Mouse (Mus musculus): ENCODE data around the gene Tex264. TPM values are rescaled to one million over a fixed set of nuclear protein-coding genes. Genes with fewer than 3 reads are reported as not detected.

The Tex264 gene
- polyA plus RNA-seq, 1 experiment from 2014 or later = 88.0 TPM

- H3K9me3 ChIP-seq (ENCODE audit: low read length) = no peaks in the 10 kb centered on the region
- H3K4me3 ChIP-seq (ENCODE audit: low read length) = no peak overlapping the region
- H3K9ac ChIP-seq (replicated peaks; ENCODE audit: low read length) = no peak overlapping the region
- no peak for ATAC-seq (ENCODE audit: low FRiP score, low TSS enrichment)
- H3K4me2 ChIP-seq (replicated peaks; ENCODE audit: low read depth, low read length) = no peak overlapping the region
- H3K27me3 ChIP-seq (ENCODE audit: insufficient read depth, low read length) = no peaks in the 10 kb centered on the region
- H3K27ac ChIP-seq (ENCODE audit: low read length) = no peak overlapping the region
- peaks cover 26% of the 10 kb centered on the region for H3K4me1 ChIP-seq (ENCODE audit: insufficient read depth, low read length)
- WGBS = 84% methylated on average over 8 of the region's 8 CpGs
- peaks cover 11% of the 10 kb centered on the region; the same call in 1 of the 2 replicates for H3K36me3 ChIP-seq (ENCODE audit: insufficient read depth, low read length)
Observed at GRCm38 (mm10) chr9:106688834-106689233, 3.1 kb upstream of the Tex264 start.

- no peaks in the 10 kb centered on the region for H3K27me3 ChIP-seq (ENCODE audit: insufficient read depth, low read length)
- no peak overlapping the region for H3K27ac ChIP-seq (ENCODE audit: low read length)
- peak overlapping the region; percentile 11; the same call in 1 of the 2 replicates for H3K4me3 ChIP-seq (ENCODE audit: low read length)
- peaks cover 26% of the 10 kb centered on the region for H3K4me1 ChIP-seq (ENCODE audit: insufficient read depth, low read length)
- H3K9me3 ChIP-seq (ENCODE audit: low read length) = no peaks in the 10 kb centered on the region
- 26% methylated on average over 8 of the region's 8 CpGs for WGBS
- H3K9ac ChIP-seq (replicated peaks; ENCODE audit: low read length) = peak overlapping the region; percentile 37
- no peaks in the 10 kb centered on the region for H3K36me3 ChIP-seq (ENCODE audit: insufficient read depth, low read length)
- H3K4me2 ChIP-seq (replicated peaks; ENCODE audit: low read depth, low read length) = peak overlapping the region; percentile 42
- ATAC-seq (ENCODE audit: low FRiP score, low TSS enrichment) = peak; percentile 73
Observed at GRCm38 (mm10) chr9:106686983-106687650, 1.4 kb upstream of the Tex264 start.

DNA sequence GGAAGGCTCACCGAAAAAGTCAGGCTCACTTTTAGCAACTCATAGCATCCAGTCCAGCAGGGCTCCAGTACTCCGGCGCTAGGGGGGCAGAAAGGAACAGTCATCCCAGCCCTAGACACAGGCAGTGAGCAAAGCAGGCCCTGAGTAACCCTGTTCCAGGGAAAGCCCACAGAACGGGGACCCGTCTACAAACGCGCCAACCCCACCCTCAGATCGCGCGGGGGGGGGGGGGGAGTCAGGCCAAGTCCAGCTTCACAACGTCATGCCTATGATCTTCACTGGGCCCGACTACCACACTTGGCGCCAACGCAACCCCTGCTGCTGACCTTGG lies 844 bp downstream of the Tex264 start:
- H3K9me3 ChIP-seq (ENCODE audit: low read length) = no peaks in the 10 kb centered on the region
- no peak for ATAC-seq (ENCODE audit: low FRiP score, low TSS enrichment)
- H3K27me3 ChIP-seq (ENCODE audit: insufficient read depth, low read length) = no peaks in the 10 kb centered on the region
- WGBS = 4% methylated on average over 7 of the region's 14 CpGs
- H3K9ac ChIP-seq (replicated peaks; ENCODE audit: low read length) = peak overlapping the region; percentile 88
- H3K36me3 ChIP-seq (ENCODE audit: insufficient read depth, low read length) = peaks cover 11% of the 10 kb centered on the region
- H3K4me2 ChIP-seq (replicated peaks; ENCODE audit: low read depth, low read length) = peak overlapping the region; percentile 89
- H3K4me3 ChIP-seq (ENCODE audit: low read length) = peak overlapping the region; percentile 81
- H3K27ac ChIP-seq (ENCODE audit: low read length) = peak overlapping the region; percentile 86; the same call in 1 of the 2 replicates
- H3K4me1 ChIP-seq (ENCODE audit: insufficient read depth, low read length) = peaks cover 26% of the 10 kb centered on the region

DNA sequence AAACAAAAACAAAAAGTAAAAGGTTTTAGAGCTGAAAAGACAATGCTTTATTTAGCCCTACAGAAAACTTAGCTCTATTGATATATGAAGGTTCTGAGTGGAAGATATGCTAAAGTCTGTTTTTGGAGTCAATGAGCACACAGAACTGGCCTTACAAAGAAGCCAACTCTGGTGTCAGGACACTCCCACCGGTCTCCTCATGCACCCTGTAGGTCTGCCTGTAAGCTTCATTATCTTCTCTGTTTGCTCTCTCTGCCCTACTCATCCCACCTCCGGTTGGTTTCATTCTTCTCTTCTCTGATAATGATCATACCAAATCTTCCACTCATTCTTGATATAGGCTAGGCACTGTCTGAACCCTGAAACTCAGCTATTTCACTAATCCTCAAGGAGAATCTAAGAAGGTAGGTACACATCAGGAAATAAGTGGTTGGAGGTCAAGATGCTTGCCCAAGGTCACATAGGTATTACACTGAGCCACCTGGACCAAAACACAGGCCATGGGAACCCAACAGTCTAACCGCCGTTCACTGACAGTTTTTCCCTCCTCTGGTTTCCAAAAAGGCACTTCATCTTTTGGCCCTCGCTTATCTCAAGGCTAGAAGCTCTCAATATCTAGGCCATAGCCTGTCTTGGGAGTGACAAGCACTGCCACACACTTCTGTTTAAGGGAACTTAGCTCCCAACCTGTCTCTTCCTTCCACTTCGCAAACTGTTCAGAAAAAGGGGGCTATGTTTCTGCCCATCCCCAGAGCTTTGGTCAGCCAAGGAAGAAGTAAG lies 1.4 kb downstream of the Tex264 start:
- Histone ChIP-seq H3K4me3 (ENCODE audit: low read length) (peak overlapping the region; percentile 81), H3K36me3 (ENCODE audit: insufficient read depth, low read length) (peaks cover 11% of the 10 kb centered on the region), H3K9me3 (ENCODE audit: low read length) (no peaks in the 10 kb centered on the region), H3K4me2 (replicated peaks; ENCODE audit: low read depth, low read length) (peak overlapping the region; percentile 89), H3K27ac (ENCODE audit: low read length) (no peak overlapping the region), H3K4me1 (ENCODE audit: insufficient read depth, low read length) (peaks cover 26% of the 10 kb centered on the region), H3K27me3 (ENCODE audit: insufficient read depth, low read length) (no peaks in the 10 kb centered on the region), H3K9ac (replicated peaks; ENCODE audit: low read length) (peak overlapping the region; percentile 88)
- no peak for ATAC-seq (ENCODE audit: low FRiP score, low TSS enrichment)
- 78% methylated on average over 6 of the region's 6 CpGs for WGBS

DNA sequence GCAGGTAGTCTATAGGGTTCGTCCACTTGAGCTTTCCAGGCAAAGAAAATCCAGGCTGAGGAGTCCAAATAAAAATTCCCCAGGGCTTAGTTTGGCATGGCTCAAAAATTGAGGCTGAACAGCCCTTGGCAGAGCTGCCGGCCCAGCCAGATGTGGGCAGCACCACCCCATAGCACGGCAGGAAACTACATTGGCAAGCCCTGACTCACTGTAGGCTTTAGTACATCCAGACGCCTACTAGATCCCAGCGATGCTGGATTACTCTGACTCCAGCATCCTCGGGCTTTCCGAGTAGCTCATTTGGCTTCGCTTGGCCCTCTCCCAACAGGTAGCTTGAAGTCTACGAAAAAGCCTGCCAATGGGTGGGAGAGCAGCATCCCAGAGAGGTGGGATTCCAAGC lies 4.7 kb downstream of the Tex264 start:
- Histone ChIP-seq H3K36me3 (ENCODE audit: insufficient read depth, low read length) (peaks cover 11% of the 10 kb centered on the region), H3K27me3 (ENCODE audit: insufficient read depth, low read length) (no peaks in the 10 kb centered on the region), H3K4me3 (ENCODE audit: low read length) (no peak overlapping the region), H3K4me1 (ENCODE audit: insufficient read depth, low read length) (peaks cover 10% of the 10 kb centered on the region), H3K27ac (ENCODE audit: low read length) (no peak overlapping the region), H3K9me3 (ENCODE audit: low read length) (no peaks in the 10 kb centered on the region), H3K4me2 (replicated peaks; ENCODE audit: low read depth, low read length) (no peak overlapping the region), H3K9ac (replicated peaks; ENCODE audit: low read length) (no peak overlapping the region)
- no peak for ATAC-seq (ENCODE audit: low FRiP score, low TSS enrichment)
- WGBS = 93% methylated on average over 9 of the region's 9 CpGs

DNA sequence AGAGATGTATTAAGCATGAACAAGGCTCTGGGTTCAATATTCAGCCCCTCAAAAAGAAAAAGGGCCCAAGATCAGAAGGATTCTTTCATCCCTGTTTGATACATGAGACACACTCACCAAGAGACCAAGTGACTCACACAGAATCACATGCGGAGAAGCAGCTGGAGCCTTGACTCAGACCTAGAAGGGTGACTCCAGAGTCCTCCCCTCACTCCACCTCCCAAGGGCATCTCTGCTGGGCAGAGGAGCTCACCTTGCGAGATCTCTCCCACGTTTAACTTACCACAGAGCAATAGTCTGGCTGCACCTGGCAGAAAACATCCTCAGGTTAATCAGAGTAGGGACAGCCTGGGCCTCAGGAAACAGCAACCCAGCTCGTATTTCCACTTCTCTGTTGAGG lies 7.5 kb downstream of the Tex264 start:
- no peak for ATAC-seq (ENCODE audit: low FRiP score, low TSS enrichment)

DNA sequence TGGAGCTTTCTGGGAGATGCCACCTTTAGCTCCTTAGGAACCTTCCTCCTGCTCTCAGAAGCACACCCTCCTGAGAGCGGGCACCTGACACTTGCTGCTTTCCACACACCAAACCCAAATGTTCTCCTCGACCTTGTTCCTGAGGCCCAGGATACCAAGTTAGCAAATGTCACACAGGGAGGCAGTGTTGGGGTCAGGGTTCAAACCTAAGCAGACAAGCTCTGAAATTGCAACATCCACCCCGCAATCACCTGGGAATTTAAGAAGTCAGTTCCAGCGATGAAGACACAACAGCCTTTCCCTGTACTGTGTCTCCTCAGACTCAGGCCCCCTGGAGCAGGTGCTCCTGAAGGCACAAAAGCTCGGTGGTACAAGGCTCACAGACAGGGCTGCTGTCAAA lies 8.0 kb downstream of the Tex264 start:
- Histone ChIP-seq H3K4me2 (replicated peaks; ENCODE audit: low read depth, low read length) (no peak overlapping the region), H3K4me1 (ENCODE audit: insufficient read depth, low read length) (no peaks in the 10 kb centered on the region), H3K36me3 (ENCODE audit: insufficient read depth, low read length) (peaks cover 18% of the 10 kb centered on the region), H3K27me3 (ENCODE audit: insufficient read depth, low read length) (no peaks in the 10 kb centered on the region), H3K27ac (ENCODE audit: low read length) (no peak overlapping the region), H3K9me3 (ENCODE audit: low read length) (no peaks in the 10 kb centered on the region), H3K4me3 (ENCODE audit: low read length) (no peak overlapping the region), H3K9ac (replicated peaks; ENCODE audit: low read length) (no peak overlapping the region)
- no peak for ATAC-seq (ENCODE audit: low FRiP score, low TSS enrichment)
- 81% methylated on average over 5 of the region's 5 CpGs for WGBS

More for the DNA sequence above, 7.5 kb downstream of the Tex264 start:
- Histone ChIP-seq H3K36me3 (ENCODE audit: insufficient read depth, low read length) (peaks cover 13% of the 10 kb centered on the region), H3K27me3 (ENCODE audit: insufficient read depth, low read length) (no peaks in the 10 kb centered on the region), H3K9ac (replicated peaks; ENCODE audit: low read length) (no peak overlapping the region), H3K27ac (ENCODE audit: low read length) (no peak overlapping the region), H3K4me1 (ENCODE audit: insufficient read depth, low read length) (no peaks in the 10 kb centered on the region), H3K4me3 (ENCODE audit: low read length) (no peak overlapping the region), H3K9me3 (ENCODE audit: low read length) (no peaks in the 10 kb centered on the region), H3K4me2 (replicated peaks; ENCODE audit: low read depth, low read length) (no peak overlapping the region)
- WGBS = 67% methylated on average over 4 of the region's 4 CpGs

- peaks cover 17% of the 10 kb centered on the region for H3K36me3 ChIP-seq (ENCODE audit: insufficient read depth, low read length)
- no peak overlapping the region for H3K27ac ChIP-seq (ENCODE audit: low read length)
- 87% methylated on average over 4 of the region's 4 CpGs for WGBS
- H3K4me1 ChIP-seq (ENCODE audit: insufficient read depth, low read length) = no peaks in the 10 kb centered on the region
- no peak overlapping the region for H3K4me3 ChIP-seq (ENCODE audit: low read length)
- H3K9ac ChIP-seq (replicated peaks; ENCODE audit: low read length) = no peak overlapping the region
- no peaks in the 10 kb centered on the region for H3K27me3 ChIP-seq (ENCODE audit: insufficient read depth, low read length)
- no peaks in the 10 kb centered on the region for H3K9me3 ChIP-seq (ENCODE audit: low read length)
- no peak overlapping the region for H3K4me2 ChIP-seq (replicated peaks; ENCODE audit: low read depth, low read length)
- no peak for ATAC-seq (ENCODE audit: low FRiP score, low TSS enrichment)
Observed at GRCm38 (mm10) chr9:106676571-106676970, 9.2 kb downstream of the Tex264 start.

DNA sequence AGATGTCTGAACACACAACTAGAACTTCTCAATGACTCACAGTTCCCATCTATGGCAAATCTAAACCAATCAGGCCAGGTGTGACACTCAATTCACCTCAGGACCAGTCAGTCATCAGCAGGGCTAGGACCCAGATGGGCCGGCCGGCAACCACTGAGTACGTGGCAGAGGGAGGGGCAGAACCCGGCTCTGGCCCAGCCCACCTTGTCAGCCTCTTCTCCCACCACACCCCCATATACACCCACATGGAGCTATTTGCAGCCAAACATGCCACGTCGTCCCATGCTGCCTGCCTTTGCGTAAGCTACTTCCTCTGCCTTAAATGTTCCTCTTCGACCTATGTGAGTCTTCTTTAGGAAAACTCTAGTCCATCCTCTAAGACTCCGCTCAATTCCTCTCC lies 9.8 kb downstream of the Tex264 start:
- Histone ChIP-seq H3K9ac (replicated peaks; ENCODE audit: low read length) (no peak overlapping the region), H3K27ac (ENCODE audit: low read length) (no peak overlapping the region), H3K27me3 (ENCODE audit: insufficient read depth, low read length) (no peaks in the 10 kb centered on the region), H3K4me1 (ENCODE audit: insufficient read depth, low read length) (no peaks in the 10 kb centered on the region), H3K4me2 (replicated peaks; ENCODE audit: low read depth, low read length) (no peak overlapping the region), H3K9me3 (ENCODE audit: low read length) (no peaks in the 10 kb centered on the region), H3K36me3 (ENCODE audit: insufficient read depth, low read length) (peaks cover 17% of the 10 kb centered on the region), H3K4me3 (ENCODE audit: low read length) (no peak overlapping the region)
- ATAC-seq (ENCODE audit: low FRiP score, low TSS enrichment) = peak; percentile 47; the same call in 1 of the 2 replicates
- 84% methylated on average over 8 of the region's 9 CpGs for WGBS

DNA sequence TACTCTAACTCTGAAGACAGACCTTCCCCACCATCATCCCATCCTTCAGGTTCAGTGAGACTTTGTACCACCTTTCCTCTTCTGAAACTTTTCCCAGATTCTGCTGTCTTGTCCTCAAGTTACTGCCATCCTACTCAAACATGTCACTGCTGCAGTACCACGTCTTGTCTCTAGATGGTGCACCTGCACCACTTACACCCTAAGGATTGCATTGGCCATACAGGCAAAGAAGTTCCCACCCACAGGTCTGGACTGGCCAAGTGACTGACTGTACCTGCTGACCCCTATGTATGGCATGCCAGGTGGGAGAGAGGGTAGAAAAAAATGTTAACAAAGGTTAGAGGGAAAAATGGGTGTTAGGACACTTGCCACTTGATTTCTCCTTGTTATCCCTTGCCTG lies 10.2 kb downstream of the Tex264 start:
- no peak overlapping the region for H3K9ac ChIP-seq (replicated peaks; ENCODE audit: low read length)
- no peaks in the 10 kb centered on the region for H3K27me3 ChIP-seq (ENCODE audit: insufficient read depth, low read length)
- WGBS = 0% methylated on average over 1 of the region's 1 CpGs
- no peak overlapping the region for H3K27ac ChIP-seq (ENCODE audit: low read length)
- no peak overlapping the region for H3K4me3 ChIP-seq (ENCODE audit: low read length)
- peak; percentile 85 for ATAC-seq (ENCODE audit: low FRiP score, low TSS enrichment)
- H3K4me1 ChIP-seq (ENCODE audit: insufficient read depth, low read length) = no peaks in the 10 kb centered on the region
- no peak overlapping the region for H3K4me2 ChIP-seq (replicated peaks; ENCODE audit: low read depth, low read length)
- no peaks in the 10 kb centered on the region for H3K9me3 ChIP-seq (ENCODE audit: low read length)
- H3K36me3 ChIP-seq (ENCODE audit: insufficient read depth, low read length) = peaks cover 12% of the 10 kb centered on the region

Measured in kidney, embryonic 16.5 days (tissue).